Mouse (Mus musculus) bone marrow, adult 2 months (tissue): Measurements from ENCODE around the gene Aff3. TPM values are rescaled to one million over a fixed set of nuclear protein-coding genes. Genes with fewer than 3 reads are reported as not detected.

Experiments used
- H3K27ac ChIP-seq: fragments of 200-500 bp; 2 replicates; pipeline ENCODE4 v1.5.1; 2012; ENCODE audit warnings: low read depth, mild to moderate bottlenecking, control low read depth, inconsistent platforms, low read length; ENCODE audit not compliant: control insufficient read depth, poor library complexity, insufficient read depth
- H3K4me1 ChIP-seq: fragments of 200-500 bp; 2 replicates; pipeline ENCODE4 v1.6.1; 2011; ENCODE audit warnings: low read length; ENCODE audit not compliant: control insufficient read depth, insufficient read depth
- H3K4me3 ChIP-seq: fragments of 200-500 bp; replicated peaks from 2 replicates; pipeline ENCODE3; 2011; ENCODE audit warnings: mild to moderate bottlenecking, low read depth, low read length, control low read depth; ENCODE audit not compliant: control insufficient read depth
- CTCF ChIP-seq: fragments of 200-500 bp; IDR thresholded peaks from 2 replicates; pipeline ENCODE4 v1.5.1; 2011; ENCODE audit warnings: low read length, control low read depth; ENCODE audit not compliant: control insufficient read depth, insufficient read depth
- POLR2A ChIP-seq: fragments of 200-500 bp; IDR thresholded peaks from 2 replicates; pipeline ENCODE4 v1.6.1; 2011; ENCODE audit warnings: low read depth, mild to moderate bottlenecking, control low read depth, low read length, borderline replicate concordance; ENCODE audit not compliant: control insufficient read depth
- WGBS: fragments of 180-500 bp; shearing (Covaris S2); methylation state at CpG from one replicate; pipeline ENCODE4 v1.1.7; 2018; 5-methylcytosine and 5-hydroxymethylcytosine counted together
- polyA plus RNA-seq: library from polyadenylated mRNA; stranded (reverse); fragments of >200 nt; gene quantifications from 2 replicates; pipeline ENCODE4 v1.2.4, GENCODE M21; 2011; ENCODE audit warnings: low replicate concordance; ENCODE audit not compliant: missing spikeins, insufficient read depth, insufficient read length

Gene Aff3
- polyA plus RNA-seq, 1 experiment = 21.5 TPM

GRCm38 (mm10) chr1:38222160-38222559 lies 442.6 kb downstream of the Aff3 start:
- 88% methylated on average over 1 of the region's 1 CpGs for WGBS
- no peak overlapping the region for H3K27ac ChIP-seq
- no peak overlapping the region for H3K4me3 ChIP-seq
- TF ChIP-seq POLR2A (no peak), CTCF (no peak)
- H3K4me1 ChIP-seq = no peaks in the 10 kb centered on the region

- no peak overlapping the region for H3K4me3 ChIP-seq
- TF ChIP-seq POLR2A = no peak
- TF ChIP-seq CTCF = no peak
- no peak overlapping the region for H3K27ac ChIP-seq
- WGBS = 88% methylated on average over 8 of the region's 8 CpGs
- H3K4me1 ChIP-seq = no peaks in the 10 kb centered on the region
Measured at GRCm38 (mm10) chr1:38221431-38221830, 443.3 kb downstream of the Aff3 start.

- no peaks in the 10 kb centered on the region for H3K4me1 ChIP-seq
- no peak overlapping the region for H3K4me3 ChIP-seq
- 0 out of 2 replicates have a peak, but pooled peaks have one; percentile 11 for TF ChIP-seq POLR2A
- no peak for TF ChIP-seq CTCF
- H3K27ac ChIP-seq = no peak overlapping the region
- 85% methylated on average over 31 of the region's 31 CpGs for WGBS
Measured at GRCm38 (mm10) chr1:38217912-38218795, 446.6 kb downstream of the Aff3 start.

GRCm38 (mm10) chr1:38217098-38217497 lies 447.7 kb downstream of the Aff3 start:
- 86% methylated on average over 5 of the region's 5 CpGs for WGBS
- TF ChIP-seq CTCF (no peak), POLR2A (no peak)
- H3K27ac ChIP-seq = no peak overlapping the region

GRCm38 (mm10) chr1:38213377-38213776 lies 451.4 kb downstream of the Aff3 start:
- Histone ChIP-seq H3K4me3 (no peak overlapping the region), H3K27ac (no peak overlapping the region), H3K4me1 (no peaks in the 10 kb centered on the region)
- 63% methylated on average over 3 of the region's 3 CpGs for WGBS
- TF ChIP-seq CTCF (no peak), POLR2A (no peak)

More at GRCm38 (mm10) chr1:38217098-38217497, 447.7 kb downstream of the Aff3 start:
- H3K4me1 ChIP-seq = no peaks in the 10 kb centered on the region
- H3K4me3 ChIP-seq = no peak overlapping the region

GRCm38 (mm10) chr1:38212386-38212785 lies 452.4 kb downstream of the Aff3 start:
- 73% methylated on average over 5 of the region's 5 CpGs for WGBS
- Histone ChIP-seq H3K4me1 (no peaks in the 10 kb centered on the region), H3K27ac (no peak overlapping the region), H3K4me3 (no peak overlapping the region)
- TF ChIP-seq CTCF (no peak), POLR2A (no peak)

- H3K4me1 ChIP-seq = no peaks in the 10 kb centered on the region
- TF ChIP-seq CTCF (peak; percentile 10; the same call in 1 of the 2 replicates), POLR2A (no peak)
- WGBS = 77% methylated on average over 10 of the region's 10 CpGs
- H3K4me3 ChIP-seq = no peak overlapping the region
- no peak overlapping the region for H3K27ac ChIP-seq
Measured at GRCm38 (mm10) chr1:38202475-38203183, 462.1 kb downstream of the Aff3 start.

- TF ChIP-seq CTCF = no peak
- TF ChIP-seq POLR2A = no peak
- H3K4me3 ChIP-seq = no peak overlapping the region
- H3K27ac ChIP-seq = no peak overlapping the region
- 83% methylated on average over 3 of the region's 3 CpGs for WGBS
- H3K4me1 ChIP-seq = no peaks in the 10 kb centered on the region
Measured at GRCm38 (mm10) chr1:38201796-38202195, 463.0 kb downstream of the Aff3 start.
